Mouse (Mus musculus): ENCODE data around the gene Camk1.

Camk1 gene

DNA sequence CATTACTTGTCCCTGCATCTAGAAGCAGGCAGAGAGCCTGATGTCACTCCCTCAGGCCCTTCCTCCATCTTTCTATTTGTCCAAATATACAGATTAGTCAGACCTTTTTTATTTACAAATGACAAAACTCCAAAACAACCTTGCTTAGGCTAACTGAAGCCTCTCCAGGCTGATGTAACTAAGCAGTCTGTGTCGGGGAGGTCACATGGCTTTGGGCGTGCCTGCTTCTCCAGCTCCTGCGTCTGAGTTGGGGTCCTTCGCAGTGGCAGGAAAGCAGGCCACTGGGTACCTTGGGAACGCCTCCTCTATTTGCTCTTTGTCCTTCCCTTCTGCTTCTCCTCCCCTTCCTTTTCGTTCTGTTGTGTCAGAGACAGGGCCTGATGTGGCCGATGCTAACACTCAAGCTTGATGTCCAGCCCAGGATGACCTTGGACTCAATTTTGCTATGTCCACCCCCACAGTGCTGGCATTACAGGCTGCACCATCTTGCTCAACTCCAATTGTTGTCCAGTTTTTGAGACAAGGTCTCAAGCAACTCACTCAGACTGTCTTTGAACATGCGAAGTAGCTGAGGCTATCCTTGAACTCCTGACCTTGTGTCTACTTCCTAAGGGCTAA is 20.8 kb upstream of the Camk1 start:
- in situ Hi-C loops (cut with MboI; ENCODE audit: unreplicated experiment in 2 of 2), result no loop called here

DNA sequence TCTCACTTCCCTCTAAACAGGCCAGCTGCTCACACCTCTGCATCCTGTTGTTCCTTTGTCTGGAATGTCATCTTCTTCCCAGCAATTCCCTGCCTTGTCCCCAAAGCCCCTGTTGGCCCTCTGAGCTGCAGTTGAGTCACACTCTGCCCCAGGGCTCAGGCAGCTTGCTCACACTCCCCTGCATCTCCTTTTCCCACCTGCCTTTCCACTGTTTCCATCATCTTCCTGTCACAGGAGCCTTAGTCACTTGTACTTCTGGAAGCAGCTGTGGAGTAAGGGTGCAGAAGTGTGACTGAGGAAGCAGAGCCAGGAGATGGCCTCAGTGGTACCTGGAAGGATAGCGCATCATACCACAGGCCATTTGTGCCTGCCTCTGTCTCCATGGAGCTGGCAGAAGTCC is 18.5 kb upstream of the Camk1 start:
- in situ Hi-C loops (cut with MboI; ENCODE audit: unreplicated experiment in 2 of 2), result no loop called here

DNA sequence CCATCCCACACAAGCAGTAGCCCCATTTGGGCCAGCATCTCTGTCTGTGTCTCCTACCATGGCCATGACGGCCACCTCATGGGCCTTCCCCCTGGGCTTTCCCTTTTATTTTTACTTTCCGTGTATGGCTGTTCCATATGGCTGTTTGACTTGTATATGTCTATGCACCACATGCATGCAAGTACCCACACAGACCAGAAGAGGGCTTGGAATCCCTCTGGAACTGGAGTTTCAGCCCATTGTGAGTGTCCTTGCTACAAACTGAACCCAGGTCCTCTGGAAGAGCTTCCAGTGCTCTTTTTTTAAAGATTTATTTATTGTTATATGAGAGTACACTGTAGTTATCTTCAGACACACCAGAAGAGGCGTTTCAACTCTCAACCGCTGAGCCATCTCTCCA is 17.7 kb upstream of the Camk1 start:
- in situ Hi-C loops (cut with MboI; ENCODE audit: unreplicated experiment in 2 of 2), result no loop called here

DNA sequence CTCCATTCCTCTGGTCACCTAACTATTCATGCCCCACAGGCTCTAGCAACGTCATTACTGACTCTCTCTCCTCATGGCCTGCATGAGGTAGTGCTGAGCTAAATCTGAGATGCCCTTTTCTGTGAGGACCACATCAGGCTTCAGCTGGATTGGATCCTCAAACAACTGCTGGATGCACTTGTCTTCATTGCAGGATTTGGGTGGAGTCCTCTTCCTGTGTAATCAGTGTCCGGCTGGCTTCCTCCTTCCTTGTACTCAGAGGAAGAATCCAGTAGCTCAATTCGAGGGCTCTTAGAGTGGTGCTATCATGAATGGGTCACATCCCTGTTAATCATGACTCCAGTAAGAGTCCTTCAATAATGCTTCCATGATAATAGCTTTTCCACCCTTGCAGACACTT is 9.9 kb upstream of the Camk1 start:
- in situ Hi-C loops (cut with MboI; ENCODE audit: unreplicated experiment in 2 of 2), result no loop called here

DNA sequence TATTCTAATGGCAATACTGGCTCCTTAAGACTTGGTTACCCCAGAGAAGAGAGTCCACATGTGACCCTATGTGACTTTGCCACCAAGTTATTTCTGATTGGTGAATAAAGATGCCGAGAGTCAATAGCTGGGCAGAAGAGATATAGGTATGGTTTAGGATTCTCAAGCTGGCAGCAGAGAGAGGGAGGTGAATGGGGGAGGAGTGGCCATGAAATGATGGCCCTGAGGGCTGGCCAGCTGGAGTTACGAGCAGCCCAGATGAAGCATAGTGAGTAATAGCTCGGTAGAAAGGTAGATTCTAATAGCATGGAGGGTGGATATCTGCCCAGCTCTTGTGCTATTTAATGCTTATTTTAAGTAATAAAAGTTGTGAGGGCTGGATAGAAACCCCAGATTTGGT is 9.0 kb upstream of the Camk1 start:
- in situ Hi-C loops (cut with MboI; ENCODE audit: unreplicated experiment in 2 of 2), result no loop called here

DNA sequence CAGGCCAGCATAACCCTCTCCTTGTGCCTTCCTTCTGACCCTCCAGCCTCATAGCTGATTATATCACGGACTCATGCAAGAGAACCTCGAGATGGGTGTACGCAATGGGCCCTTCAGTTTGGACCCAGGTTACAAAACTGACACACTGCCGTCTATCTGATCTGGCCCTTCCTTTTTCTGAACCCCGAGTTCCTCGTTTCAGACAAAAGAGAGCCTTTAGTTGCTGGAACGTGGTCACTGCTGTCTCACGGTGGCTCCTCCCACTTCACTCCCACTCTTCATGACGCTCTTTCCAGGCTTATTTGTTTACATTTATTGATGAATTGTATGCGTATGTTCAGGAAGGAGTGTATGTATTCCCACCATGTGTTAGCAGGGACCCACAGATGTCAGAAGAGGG is 7.9 kb upstream of the Camk1 start:
- in situ Hi-C loops (cut with MboI; ENCODE audit: unreplicated experiment in 2 of 2), result no loop called here

DNA sequence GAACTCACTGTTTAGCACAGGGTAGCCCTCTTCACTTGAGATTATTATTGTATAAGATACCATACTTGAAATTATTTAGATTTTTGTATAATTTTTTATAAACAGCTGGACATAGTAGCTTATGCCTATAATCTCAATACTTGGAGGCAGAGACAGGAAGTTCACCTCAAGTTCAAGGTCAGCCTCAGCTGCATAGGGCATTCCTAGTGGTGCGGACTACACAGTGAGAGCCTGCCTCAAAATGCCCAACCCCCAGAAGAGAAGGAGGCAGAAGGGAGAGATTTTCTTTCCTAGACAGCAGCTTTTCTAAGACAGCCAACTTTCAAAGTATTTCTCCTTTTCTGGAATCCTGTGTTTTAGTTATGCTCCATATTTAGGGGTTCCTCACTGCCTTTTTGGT is 7.4 kb upstream of the Camk1 start:
- in situ Hi-C loops (cut with MboI; ENCODE audit: unreplicated experiment in 2 of 2), result no loop called here

DNA sequence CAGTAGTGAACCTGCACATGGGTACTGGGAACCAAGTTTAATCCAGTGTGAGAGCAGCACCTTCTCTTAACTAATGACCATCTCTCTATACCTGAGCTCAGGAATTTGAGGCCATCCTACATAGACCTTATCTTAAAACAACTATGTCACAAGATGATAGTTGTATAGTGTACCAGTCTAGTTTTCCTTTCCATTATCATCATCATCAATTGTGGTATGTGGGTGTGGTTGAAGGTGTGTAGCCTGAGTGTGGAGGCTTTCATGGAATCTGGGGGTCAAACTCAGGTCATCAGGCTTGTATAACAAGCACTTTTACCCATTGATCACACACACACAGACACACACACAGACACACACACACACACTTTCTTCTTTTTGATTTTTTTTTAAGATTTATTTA is 6.8 kb upstream of the Camk1 start:
- in situ Hi-C loops (cut with MboI; ENCODE audit: unreplicated experiment in 2 of 2), result no loop called here

DNA sequence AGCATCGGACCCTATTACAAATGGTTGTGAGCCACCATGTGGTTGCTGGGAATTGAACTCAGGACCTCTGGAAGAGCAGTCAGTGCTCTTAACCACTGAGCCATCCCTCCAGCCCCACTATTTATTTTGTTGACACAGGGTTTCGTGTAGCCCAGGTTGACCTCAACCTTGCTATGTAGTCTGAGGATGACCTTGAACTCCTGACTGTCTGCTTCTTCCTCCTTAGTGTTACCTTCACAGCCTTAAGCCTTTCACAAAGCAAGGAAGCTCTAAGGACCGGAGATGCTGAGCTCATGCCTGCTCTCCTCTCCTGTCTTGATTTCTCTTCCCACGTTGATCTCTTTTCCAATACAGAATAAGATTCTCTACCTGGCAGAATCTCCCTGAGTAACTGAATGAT is 3.1 kb upstream of the Camk1 start:
- in situ Hi-C loops (cut with MboI; ENCODE audit: unreplicated experiment in 2 of 2), result loop anchor here in 1 of 2 experiments (25.0 kb wide), 1 partner anchor 635 kb away; no protein-coding TSS in a partner anchor

DNA sequence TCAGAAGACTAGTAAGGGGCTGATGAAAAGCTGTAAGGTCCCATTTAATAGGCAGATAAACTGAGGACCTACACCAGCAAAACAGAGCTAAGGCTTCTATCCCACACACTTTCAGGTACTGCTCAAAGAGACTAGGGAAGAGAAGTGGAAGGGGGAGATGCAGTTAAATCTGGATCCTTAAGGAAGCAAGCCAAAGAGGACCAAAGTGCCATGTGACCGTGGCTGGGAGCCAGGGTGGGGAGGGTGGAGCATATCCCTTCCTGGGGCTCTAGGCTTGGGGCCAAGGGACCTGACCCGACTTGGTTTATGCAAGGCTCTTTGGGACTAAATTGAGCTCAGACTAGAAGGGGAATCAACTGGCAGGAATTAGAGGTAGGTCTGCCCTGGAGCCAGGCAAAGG is 537 bp upstream of the Camk1 start:
- in situ Hi-C loops (cut with MboI; ENCODE audit: unreplicated experiment in 2 of 2), result loop anchor here in 1 of 2 experiments (25.0 kb wide), 1 partner anchor 632 kb away; no protein-coding TSS in a partner anchor

DNA sequence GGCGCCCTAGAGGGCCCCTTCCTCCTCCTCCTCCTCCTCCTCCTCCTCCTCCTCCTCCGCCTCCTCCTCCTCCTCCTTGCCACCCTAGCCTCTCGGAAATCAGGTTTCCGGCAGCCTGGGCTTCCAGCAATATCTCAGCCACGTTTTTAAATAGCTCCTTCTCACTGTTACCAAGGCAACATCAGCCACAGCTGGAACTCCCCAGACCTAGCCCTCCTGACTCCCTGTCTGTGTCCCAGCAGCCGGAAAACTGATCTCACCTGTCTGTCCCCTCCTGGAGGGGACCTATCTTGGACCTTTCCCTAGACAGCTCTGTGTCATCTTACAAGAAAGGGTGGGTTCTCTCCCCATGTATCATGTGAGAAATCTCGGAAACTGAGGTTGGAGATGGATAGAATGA is 1.5 kb downstream of the Camk1 start:
- in situ Hi-C loops (cut with MboI; ENCODE audit: unreplicated experiment in 2 of 2), result loop anchor here in 1 of 2 experiments (25.0 kb wide), 1 partner anchor 630 kb away; no protein-coding TSS in a partner anchor

DNA sequence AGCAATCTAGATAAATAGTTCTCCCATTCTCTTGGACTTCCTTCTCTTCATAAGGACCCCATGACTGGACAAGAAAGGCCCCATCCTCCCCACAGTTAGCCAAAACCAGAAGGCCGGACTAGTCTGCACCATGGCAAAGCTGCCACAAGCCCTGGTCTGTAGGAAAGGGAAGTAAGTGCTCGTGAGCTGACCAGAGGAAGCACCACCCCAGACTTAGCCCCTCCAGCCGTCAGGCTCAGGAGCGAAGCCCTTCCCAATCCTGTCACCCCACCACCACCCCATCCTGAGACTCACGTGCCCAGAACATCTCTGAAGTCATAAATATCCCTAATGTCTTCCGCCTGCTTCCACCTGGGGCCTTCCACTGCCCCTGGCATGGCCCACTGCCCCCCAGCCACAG is 2.2 kb downstream of the Camk1 start:
- in situ Hi-C loops (cut with MboI; ENCODE audit: unreplicated experiment in 2 of 2), result loop anchor here in 1 of 2 experiments (25.0 kb wide), 1 partner anchor 629 kb away; no protein-coding TSS in a partner anchor

DNA sequence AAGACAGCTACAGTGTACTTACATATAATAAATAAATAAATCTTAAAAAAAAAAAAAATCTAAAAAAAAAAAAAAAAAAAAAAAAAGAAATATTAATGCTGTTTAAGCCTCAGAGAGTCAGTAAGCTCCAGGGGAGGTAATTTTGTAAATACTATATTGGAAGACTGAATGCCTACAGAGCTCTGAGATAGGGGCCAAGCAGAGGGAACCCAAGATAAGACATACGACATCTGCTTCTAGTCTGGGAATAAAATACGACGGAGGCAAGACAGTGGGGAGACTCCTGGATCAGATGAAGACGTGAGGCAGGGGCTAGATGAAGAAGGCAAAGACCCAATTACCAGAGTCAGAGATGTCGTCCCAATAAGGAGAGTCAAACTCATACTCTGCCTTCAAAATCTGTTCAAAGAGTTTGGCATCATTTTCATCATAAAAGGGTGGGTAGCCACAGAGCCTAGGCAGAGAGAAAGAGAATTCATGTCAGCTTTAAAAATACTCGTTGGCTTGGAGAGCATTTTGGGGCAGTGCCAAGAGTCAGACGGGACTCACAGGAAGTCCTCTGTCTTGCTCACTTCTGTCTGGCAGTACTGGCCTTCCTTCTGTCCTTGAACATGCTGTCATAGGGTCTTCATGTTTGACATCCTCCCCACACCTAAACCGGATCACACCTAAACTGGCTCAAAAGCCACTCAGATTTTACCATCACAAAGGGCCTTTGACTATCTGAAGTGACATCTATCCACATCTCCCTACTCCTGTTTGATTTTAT is 6.7 kb downstream of the Camk1 start:
- in situ Hi-C loops (cut with MboI; ENCODE audit: unreplicated experiment in 2 of 2), result loop anchor here in 1 of 2 experiments (25.0 kb wide), 1 partner anchor 625 kb away; no protein-coding TSS in a partner anchor

DNA sequence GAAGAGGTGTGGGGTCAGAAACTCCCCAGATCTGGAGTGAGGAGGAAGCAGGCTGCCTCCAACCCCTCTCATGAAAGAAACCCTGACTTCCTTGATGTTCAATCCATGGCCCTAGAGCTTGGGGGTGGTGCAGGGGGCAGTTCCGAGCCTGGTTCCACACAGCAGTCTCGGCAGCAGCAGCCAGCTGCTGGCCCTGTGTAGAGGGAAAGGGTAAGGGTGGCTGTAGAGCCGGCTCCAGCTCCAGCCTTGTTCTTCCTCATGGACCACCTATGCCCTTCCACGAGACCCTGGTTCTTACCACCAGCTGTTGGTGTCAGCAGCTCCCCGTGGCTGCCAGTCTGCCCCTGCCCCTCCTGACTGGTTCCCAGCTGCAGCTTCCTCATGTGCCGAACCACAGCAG is 9.6 kb downstream of the Camk1 start:
- in situ Hi-C loops (cut with MboI; ENCODE audit: unreplicated experiment in 2 of 2), result loop anchor here in 1 of 2 experiments (25.0 kb wide), 1 partner anchor 622 kb away; no protein-coding TSS in a partner anchor

DNA sequence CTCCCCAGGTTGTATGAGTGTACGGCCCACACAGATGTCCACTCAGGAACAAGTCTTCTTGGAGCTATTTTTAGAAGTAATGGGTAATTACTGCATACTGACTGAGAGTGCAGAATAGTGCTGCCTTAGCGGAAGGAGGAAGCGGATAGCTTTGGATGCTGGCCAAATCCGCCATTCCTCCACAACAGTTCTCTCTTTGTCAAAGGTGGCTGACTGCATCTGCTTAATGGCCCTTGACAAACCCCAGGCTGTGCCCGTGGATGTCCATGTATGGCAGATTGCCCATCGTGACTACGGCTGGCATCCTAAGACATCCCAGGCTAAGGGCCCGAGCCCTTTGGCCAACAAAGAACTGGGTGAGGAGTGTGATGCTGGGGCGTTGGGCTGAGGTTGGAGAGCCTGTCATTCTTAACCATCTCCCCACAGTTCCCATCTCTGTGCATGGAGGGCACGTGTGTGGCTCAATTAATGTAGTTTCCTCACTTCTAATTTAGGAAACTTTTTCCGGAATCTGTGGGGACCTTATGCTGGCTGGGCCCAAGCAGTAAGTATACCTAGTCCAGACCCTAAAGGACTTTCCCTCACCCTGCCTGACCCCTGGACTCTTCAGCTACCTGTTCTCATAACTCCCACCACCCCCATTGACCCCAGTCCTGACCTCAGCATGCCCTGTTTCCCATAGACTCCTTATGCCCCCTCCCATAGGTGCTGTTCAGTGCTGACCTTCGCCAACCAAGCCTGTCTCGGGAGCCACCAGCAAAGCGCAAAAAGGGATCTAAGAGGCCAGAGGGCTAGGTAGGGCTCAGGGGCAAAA is 10.4 kb downstream of the Camk1 start:
- in situ Hi-C loops (cut with MboI; ENCODE audit: unreplicated experiment in 2 of 2), result loop anchor here in 1 of 2 experiments (25.0 kb wide), 1 partner anchor 621 kb away; no protein-coding TSS in a partner anchor

DNA sequence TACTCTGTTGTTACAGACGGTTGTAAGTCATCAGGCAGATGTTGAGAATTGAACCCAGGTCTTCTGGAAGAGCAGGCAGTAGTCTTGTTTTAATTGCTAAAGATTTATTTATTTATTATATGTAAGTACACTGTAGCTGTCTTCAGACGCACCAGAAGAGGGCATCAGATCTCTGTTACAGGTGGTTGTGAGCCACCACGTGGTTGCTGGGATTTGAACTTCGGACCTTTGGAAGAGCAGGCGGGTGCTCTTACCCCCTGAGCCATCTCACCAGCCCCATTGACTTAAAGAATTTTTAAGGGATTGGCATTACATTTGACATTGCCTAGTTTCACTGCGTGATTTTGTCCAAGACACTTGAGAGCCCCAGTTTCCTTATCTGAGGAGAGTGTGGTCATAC is 11.1 kb downstream of the Camk1 start:
- in situ Hi-C loops (cut with MboI; ENCODE audit: unreplicated experiment in 2 of 2), result loop anchor here in 1 of 2 experiments (25.0 kb wide), 1 partner anchor 620 kb away; no protein-coding TSS in a partner anchor

DNA sequence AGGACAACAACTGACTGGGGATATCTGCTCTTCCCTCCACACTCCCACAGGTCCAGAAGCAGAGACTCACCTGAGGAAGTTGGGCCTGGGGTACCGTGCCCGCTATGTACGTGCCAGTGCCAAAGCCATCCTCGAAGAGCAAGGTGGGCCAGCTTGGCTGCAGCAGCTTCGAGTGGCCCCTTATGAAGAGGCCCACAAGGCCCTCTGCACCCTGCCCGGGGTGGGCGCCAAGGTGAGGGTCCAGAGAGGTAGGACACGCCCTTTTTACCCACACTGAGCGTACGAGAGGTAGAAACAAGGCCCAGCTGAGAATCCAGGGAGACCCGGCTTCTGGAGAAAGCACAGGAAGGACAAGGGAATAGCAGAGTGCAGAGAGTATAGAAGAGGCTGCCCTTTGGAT is 12.1 kb downstream of the Camk1 start:
- in situ Hi-C loops (cut with MboI; ENCODE audit: unreplicated experiment in 2 of 2), result loop anchor here in 1 of 2 experiments (25.0 kb wide), 1 partner anchor 619 kb away; no protein-coding TSS in a partner anchor

DNA sequence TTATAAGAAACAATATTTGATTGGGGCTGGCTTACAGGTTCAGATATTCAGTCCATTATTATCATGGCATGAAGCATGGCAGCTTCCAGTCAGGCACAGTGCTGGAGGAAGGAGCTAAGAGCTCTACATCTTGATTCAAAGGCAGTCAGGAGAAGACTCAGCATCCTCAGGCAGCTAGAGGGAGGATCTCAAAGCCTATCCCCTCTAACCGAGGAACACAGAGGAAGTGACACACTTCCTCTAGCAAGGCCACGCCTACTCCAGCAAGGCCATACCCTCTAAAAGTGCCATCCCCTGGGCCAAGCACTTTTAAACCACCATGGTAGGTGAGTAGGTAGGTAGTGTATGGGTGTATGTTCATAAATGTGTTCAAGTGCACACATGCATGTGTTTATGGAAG is 13.2 kb downstream of the Camk1 start:
- in situ Hi-C loops (cut with MboI; ENCODE audit: unreplicated experiment in 2 of 2), result loop anchor here in 1 of 2 experiments (25.0 kb wide), 1 partner anchor 618 kb away; no protein-coding TSS in a partner anchor

DNA sequence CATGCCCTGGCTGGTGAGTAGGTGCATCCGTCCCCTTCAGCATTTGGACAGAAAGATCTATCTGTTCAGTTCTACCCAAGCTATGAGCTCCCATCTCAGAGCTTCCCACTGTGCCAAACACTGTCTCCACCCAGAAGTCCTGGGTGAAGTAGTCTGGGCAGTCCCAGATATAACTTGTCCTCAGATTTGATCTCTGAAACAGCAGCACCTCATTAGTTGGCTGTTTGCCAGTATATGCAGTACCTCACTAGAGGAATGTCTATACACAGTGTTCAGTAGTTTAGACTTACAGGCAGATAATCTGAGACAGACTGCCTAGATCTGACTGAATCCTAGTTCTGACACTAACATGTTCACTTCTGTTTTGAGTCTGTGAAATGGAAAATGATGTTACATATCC is 14.4 kb downstream of the Camk1 start:
- in situ Hi-C loops (cut with MboI; ENCODE audit: unreplicated experiment in 2 of 2), result loop anchor here (5.0 to 25.0 kb wide), 2 partner anchors 48 to 617 kb away; partner anchors contain the start of genes Arpc4 (in 2 of the 2) and Tada3 (in 2 of the 2)

DNA sequence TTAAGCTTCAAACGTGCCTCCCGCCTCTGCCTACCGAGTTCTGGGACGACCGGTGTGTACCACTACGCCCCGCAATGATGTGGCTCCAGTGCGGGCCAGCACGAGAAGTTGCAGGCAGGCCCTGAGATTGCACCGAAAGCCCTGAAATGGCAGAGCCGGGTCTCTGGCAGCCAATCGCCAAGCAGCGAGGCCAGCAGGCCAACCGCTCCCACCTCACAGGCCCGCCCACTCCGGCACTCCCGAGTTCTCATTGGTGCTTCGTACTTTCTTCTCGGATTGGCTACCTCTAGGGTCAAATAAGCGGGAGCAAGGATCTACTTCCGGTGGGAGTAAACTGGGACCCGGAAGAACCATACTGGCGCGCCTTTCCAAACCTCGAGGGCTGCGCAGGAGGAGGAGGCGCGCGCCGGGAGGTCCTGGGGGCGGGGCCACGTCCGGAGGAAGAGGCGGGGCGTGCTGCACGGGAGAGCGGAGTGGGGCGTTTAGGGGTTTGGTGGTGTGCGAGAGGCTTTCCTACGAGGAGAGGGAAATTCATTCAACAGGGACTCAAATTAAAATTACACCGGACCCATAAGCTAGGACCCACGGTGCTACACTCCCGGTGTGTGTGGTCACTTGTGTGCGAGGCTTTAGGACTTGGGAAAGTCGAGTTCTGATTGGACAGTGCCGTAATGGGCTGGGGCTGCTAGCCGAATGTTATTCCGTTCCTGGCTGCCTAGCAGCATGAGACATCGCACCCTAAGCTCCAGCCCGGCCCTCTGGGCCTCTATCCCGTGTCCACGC is 17.1 kb downstream of the Camk1 start, which contains the start of gene Ogg1:
Ogg1 (plus strand) TSS at position 440 of the 783 bp plus-strand sequence.
- in situ Hi-C loops (cut with MboI; ENCODE audit: unreplicated experiment in 2 of 2), result loop anchor here (5.0 to 25.0 kb wide), 2 partner anchors 51 to 614 kb away; partner anchors contain the start of genes Arpc4 (in 2 of the 2) and Tada3 (in 2 of the 2)

All from v-Abl transformed pro-B cells (cell line).